Mouse (Mus musculus): ENCODE measurements around the gene Ctns.

Ctns gene

DNA sequence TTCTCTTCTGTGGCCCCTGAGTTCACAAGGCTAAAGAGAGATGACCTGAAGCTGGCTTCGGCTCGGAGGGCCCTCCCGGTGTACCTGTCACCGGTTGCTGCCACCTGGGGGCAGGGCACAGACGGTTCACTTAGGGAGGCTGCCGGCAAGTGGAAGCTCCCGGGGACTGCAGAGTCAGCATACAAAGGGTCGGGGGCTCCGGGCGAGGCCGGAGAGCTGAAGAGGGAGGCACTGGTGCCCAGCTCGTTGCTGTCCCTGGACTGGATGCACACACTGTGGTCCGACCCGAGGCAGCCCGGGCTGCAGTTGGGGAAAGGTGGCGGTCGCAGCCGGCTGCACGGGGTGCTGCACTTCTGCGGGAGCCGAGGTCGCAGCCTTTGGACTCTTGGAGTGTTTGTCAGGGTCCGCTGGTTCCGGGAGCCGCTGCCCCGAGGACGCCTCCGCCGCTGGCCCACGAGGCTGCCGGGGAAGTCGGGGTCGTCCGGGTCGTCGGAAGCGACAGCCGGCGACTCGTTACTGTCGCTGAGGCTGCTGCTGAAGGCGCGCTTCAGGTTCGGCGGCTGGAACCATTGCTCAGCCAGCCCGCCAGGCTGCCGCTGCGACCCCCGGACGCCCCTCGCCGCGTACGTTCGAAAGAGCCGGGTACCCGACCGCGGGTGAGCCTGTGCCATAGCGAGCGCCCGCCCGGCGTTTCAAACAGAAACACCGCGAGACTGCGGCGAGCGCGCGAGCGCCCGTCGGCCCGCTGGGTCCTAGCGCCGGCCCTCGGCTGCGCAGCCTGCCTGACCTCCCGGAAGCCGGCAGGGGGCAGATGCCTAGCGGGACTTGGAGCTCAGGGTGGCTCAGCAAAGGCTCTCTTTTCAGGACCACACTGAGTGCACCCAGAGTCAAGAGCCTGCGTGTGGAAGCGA, 61.0 kb downstream of the Ctns start, which contains the start of gene Haspin:
TSS of gene Haspin (minus strand) at position 704 of the 911 bp plus-strand sequence.
- peak; percentile 88 to 92 for DNase-seq

DNA sequence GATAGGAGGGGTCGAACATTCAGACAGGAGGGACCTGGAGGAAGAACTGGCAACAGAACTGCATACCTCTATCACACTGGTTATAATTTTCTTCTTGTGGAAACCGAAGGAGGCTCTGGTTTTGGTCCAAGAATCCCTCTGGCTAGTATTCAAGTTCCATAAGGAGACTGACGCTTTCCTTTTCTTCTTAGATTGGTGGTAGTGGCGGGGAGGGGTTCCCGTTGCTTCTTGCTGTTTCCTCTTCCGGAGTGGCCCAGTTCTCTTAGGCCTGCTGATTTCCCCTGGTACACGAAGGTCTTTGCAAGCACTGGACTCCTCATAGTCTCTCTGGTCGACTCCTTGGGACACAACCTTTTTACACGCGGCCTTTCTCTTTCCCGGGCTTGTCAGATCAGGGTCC, 61.7 kb downstream of the Ctns start:
- peak in 1 of 2 experiments; percentile 21 for DNase-seq

DNA sequence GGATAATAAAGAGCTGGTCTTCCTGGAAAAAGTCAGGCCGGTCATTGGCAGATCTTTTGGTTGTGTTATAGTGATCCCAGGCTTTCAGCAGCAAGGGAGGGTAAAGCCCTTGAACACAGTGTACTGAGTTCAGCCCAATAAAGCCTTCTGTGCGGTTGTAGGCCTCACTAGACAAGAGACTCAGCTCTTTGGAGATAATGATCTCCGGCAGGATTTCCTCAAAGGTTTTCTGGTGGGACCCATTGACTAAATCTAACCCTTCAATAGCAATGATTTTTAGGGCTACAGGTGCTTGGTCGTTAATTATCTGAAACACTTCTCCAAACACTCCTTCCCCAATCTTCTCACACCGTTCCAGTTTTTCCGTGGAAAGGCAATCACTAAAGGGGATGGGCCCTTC, 62.3 kb downstream of the Ctns start:
- DNase-seq = no peak

DNA sequence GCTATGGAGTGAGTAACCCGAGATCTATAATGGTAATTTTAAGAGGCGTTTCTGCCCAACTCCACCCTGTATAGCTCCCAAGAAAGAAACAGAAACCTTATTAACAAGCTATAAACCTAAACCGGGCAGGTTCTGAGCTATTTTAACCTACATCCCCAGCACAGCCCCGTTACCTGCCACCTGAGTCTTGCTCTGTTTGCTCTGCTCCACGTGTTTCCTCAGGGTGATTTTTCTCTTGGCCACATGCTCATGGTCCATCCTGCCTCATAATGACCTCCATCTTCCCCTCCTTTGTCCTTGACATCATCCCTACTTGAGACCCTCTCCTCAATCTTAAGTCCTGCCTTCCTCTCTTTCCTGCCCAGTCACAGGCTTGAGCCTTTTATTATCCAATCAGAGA, 64.6 kb downstream of the Ctns start:
- DNase-seq = no peak

All from kidney, adult 8-10 months (tissue).